Mouse (Mus musculus) liver, embryonic 13.5 days (tissue): ENCODE results near the gene Dpm1. TPM values are rescaled to one million over a fixed set of nuclear protein-coding genes. Genes with fewer than 3 reads are reported as not detected.

Experiments used
- ATAC-seq: fragments of 200-750 bp; cut with Nextera tagmentation; 2 replicates; pipeline ENCODE4 v1.8.0; 2017; ENCODE audit warnings: low read depth, mild to moderate bottlenecking, moderate number of reproducible peaks, moderate library complexity
- DNase-seq: peaks from one replicate; pipeline ENCODE4 v3.0.0; 2022
- H3K27ac ChIP-seq: fragments of 300-500 bp; sonication (generic); 2 replicates; pipeline ENCODE4 v1.5.1; 2015; ENCODE audit warnings: moderate library complexity, mild to moderate bottlenecking, inconsistent platforms
- H3K27me3 ChIP-seq: fragments of 300-500 bp; sonication (generic); 2 replicates; pipeline ENCODE4 v1.6.1; 2015; ENCODE audit warnings: mild to moderate bottlenecking, inconsistent platforms
- H3K36me3 ChIP-seq: fragments of 300-500 bp; sonication (generic); 2 replicates; pipeline ENCODE4 v1.6.1; 2015; ENCODE audit warnings: mild to moderate bottlenecking, inconsistent platforms
- H3K4me1 ChIP-seq: fragments of 300-500 bp; sonication (generic); replicated peaks from 2 replicates; pipeline ENCODE4 v1.6.1; 2015; ENCODE audit warnings: inconsistent platforms
- H3K4me2 ChIP-seq: fragments of 300-500 bp; sonication (generic); 2 replicates; pipeline ENCODE4 v1.6.1; 2015; ENCODE audit warnings: inconsistent platforms, mild to moderate bottlenecking, moderate library complexity
- H3K4me3 ChIP-seq: fragments of 300-500 bp; sonication (generic); replicated peaks from 2 replicates; pipeline ENCODE4 v1.5.1; 2015; ENCODE audit warnings: mild to moderate bottlenecking, inconsistent platforms
- H3K9ac ChIP-seq: fragments of 300-500 bp; sonication (generic); 2 replicates; pipeline ENCODE4 v1.6.1; 2015; ENCODE audit warnings: mild to moderate bottlenecking, inconsistent platforms
- H3K9me3 ChIP-seq: fragments of 300-500 bp; sonication (generic); replicated peaks from 2 replicates; pipeline ENCODE4 v1.6.1; 2016; ENCODE audit warnings: inconsistent platforms
- WGBS: fragments of 180-500 bp; shearing (Covaris S2); methylation state at CpG from one replicate; pipeline ENCODE4 v1.1.7; 2015; ENCODE audit not compliant: insufficient replicate concordance; 5-methylcytosine and 5-hydroxymethylcytosine counted together
- microRNA-seq: library from miRNA; unstranded; fragments of <30 nt; microRNA quantifications from one replicate; pipeline ENCODE4, GENCODE M21; 2016
- polyA plus RNA-seq: library from polyadenylated mRNA; unstranded; fragments of >200 nt; fragmentation: Nextera tagmentation; extraction: Ambion mirVana; gene quantifications from 2 replicates; pipeline ENCODE4 v1.2.1, GENCODE M21; 2015

Dpm1 gene
- polyA plus RNA-seq, 1 experiment from 2014 or later: 101 TPM

DNA sequence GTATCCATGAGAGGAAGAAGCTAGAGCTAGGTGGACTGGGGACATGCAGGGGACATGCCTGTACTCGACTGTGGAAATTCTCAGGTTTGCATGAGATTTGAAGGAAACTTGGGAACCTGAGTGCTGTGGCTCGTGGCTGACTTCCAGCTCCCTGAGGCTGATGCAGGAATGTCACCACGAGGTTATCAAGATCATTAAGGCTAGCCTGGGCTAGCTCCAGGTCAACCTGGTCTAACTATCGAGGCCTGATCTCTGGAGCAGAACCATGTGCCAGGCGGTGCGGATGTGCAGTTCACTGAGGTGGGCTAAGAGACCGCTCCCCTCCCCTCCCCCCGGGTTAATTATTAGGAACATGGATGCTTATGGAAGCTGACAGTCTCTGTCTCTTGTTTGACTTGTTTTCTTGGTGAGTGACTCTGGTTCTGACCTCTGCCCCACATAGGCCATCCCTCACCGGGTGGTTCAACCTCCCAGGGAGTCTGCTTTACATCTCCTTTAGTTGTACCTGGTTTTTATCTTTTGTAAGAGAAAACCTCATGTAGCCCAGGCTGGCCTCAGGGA lies 69.9 kb downstream of the Dpm1 start:
- no peaks in the 10 kb centered on the region for H3K36me3 ChIP-seq
- no peak overlapping the region for H3K9ac ChIP-seq
- ATAC-seq (no peak), DNase-seq (no peak)
- peaks cover 60% of the 10 kb centered on the region for H3K27me3 ChIP-seq
- H3K27ac ChIP-seq: 0 out of 2 replicates have a peak overlapping the region, but pooled peaks have one; percentile 62
- H3K4me3 ChIP-seq: no peak overlapping the region
- no peak overlapping the region for H3K4me2 ChIP-seq
- H3K4me1 ChIP-seq: peaks cover 59% of the 10 kb centered on the region
- no peaks in the 10 kb centered on the region for H3K9me3 ChIP-seq
- WGBS: 66% methylated on average over 9 of the region's 9 CpGs

Small RNA genes lying within 50 kb of the gene (microRNA-seq; reads per million reads assigned to microRNA genes)
- not detected for gene Gm24561

Other genes with a start within 250 kb of the Dpm1 start
- gene Ripor3, start 220.0 kb downstream of the Dpm1 start, polyA plus RNA-seq: 1.6 TPM in 2 replicates
- gene Pard6b, start 149.6 kb downstream of the Dpm1 start, polyA plus RNA-seq: 2.2 and 2.9 TPM in 2 replicates
- 0.71 and 0.91 TPM in 2 replicates for gene Adnp, start 23.5 kb downstream of the Dpm1 start, polyA plus RNA-seq
- gene Gm20716, start 227 bp downstream of the Dpm1 start, polyA plus RNA-seq: 4.4 and 5.0 TPM in 2 replicates
- 3.4 and 3.9 TPM in 2 replicates for gene Mocs3, start within 50 bp of the Dpm1 start, polyA plus RNA-seq
- 0.10 TPM in 2 replicates for gene Kcng1, start 51.1 kb upstream of the Dpm1 start, polyA plus RNA-seq